8 mouse cellular contexts compared by ENCODE assay signal in the genomic region with DNA sequence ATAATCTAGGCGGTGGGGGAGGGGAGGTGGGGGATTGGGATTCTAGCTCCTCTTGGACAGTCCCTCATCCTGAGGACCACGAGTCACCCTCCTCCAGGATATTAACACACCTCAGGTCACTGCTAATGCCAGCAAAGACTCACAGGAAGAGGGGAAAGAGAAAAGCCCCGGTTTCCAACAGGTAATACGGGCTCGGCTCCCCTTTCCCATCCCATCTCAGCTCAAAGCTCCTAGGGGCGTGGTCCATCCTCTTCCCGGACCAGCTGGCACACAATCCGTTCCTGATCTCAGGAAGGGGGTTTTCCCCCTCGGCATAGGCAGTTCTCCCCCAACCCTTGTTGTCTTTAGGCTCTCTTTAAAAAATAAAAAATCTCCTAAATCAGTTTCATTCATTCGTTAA. TPM values are rescaled to one million over a fixed set of nuclear protein-coding genes. Genes with fewer than 3 reads are reported as not detected.
DNase-seq lines count a peak whose midpoint lies in the region; ATAC-seq and TF ChIP-seq lines count a peak whose summit lies in the region.

No protein-coding gene starts in this region.

- no peaks in the 10 kb centered on the region for H3K9me3 ChIP-seq in hindbrain, embryonic 15.5 days

- peaks cover 27% of the 10 kb centered on the region for H3K4me1 ChIP-seq in hindbrain, embryonic 15.5 days (replicated peaks)

- peak overlapping the region; percentile 87 for H3K9ac ChIP-seq in hindbrain, embryonic 15.5 days

- ATAC-seq in hindbrain, embryonic 15.5 days (ENCODE audit: low FRiP score, low read depth) = peak; percentile 23; the same call in 1 of the 2 replicates

- no peaks in the 10 kb centered on the region for H3K27me3 ChIP-seq in hindbrain, embryonic 15.5 days
- H3K27me3 ChIP-seq in myocyte (ENCODE audit: control insufficient read depth, insufficient read depth, insufficient read length) = no peaks in the 10 kb centered on the region

- no peak for TF ChIP-seq POLR2A in myocyte (IDR thresholded peaks at IDR 0.05; ENCODE audit: insufficient read length, low read depth)

- no peak overlapping the region for H3ac ChIP-seq in myocyte (ENCODE audit: control insufficient read depth, insufficient read length)

- no peaks in the 10 kb centered on the region for H3K79me2 ChIP-seq in myocyte (ENCODE audit: control insufficient read depth, insufficient read depth)

- H3K4me3 ChIP-seq in layer of hippocampus, adult 2 months = peak overlapping the region; percentile 60
- H3K4me3 ChIP-seq in hindbrain, embryonic 15.5 days = peak overlapping the region; percentile 82
- H3K4me3 ChIP-seq in myocyte = peak overlapping the region; percentile 15

- H3K4me2 ChIP-seq in hindbrain, embryonic 15.5 days = peak overlapping the region; percentile 51
- H3K4me2 ChIP-seq in myocyte (ENCODE audit: low read depth) = peak overlapping the region; percentile 76

- WGBS in hindbrain, embryonic 15.5 days = 0% methylated on average over 10 of the region's 10 CpGs

- H3K36me3 ChIP-seq in hindbrain, embryonic 15.5 days = no peaks in the 10 kb centered on the region
- H3K36me3 ChIP-seq in myocyte (ENCODE audit: control insufficient read depth, insufficient read depth) = no peaks in the 10 kb centered on the region

- no peak for TF ChIP-seq CTCF in layer of hippocampus, adult 2 months (conservative IDR thresholded peaks at IDR 0.05)

- no peak for DNase-seq in layer of hippocampus, adult 2 months (ENCODE audit: low spot score in 2 of 2)
- no peak for DNase-seq in layer of hippocampus, adult 11-12 months (ENCODE audit: low spot score)
- DNase-seq in cerebellum, postnatal 10 days = peak; percentile 71 to 73
- DNase-seq in urinary bladder, postnatal 4 days (ENCODE audit: low spot score in 2 of 2) = no peak
- no peak for DNase-seq in ovary, postnatal 36 days (ENCODE audit: low spot score)
- DNase-seq in spleen, postnatal 4 days (ENCODE audit: low spot score in 2 of 2) = no peak

- peak overlapping the region; percentile 73 for H3K27ac ChIP-seq in layer of hippocampus, adult 2 months
- peak overlapping the region; percentile 90 for H3K27ac ChIP-seq in hindbrain, embryonic 15.5 days (replicated peaks)

TF ChIP-seq in myocyte, 11 proteins besides CTCF, POLR2A, EP300 and RAD21:
- no peak for TF ChIP-seq TCF12 (IDR thresholded peaks at IDR 0.05; ENCODE audit: insufficient read depth, poor library complexity, severe bottlenecking)
- no peak for TF ChIP-seq MYOG (IDR thresholded peaks at IDR 0.05; ENCODE audit: control insufficient read depth in 1 of 3, insufficient read depth in 1 of 3, insufficient read length in 2 of 3, low read depth in 2 of 3)
- no peak for TF ChIP-seq USF1 (IDR thresholded peaks at IDR 0.05; ENCODE audit: low read depth)
- no peak for TF ChIP-seq SRF (IDR thresholded peaks at IDR 0.05; ENCODE audit: control insufficient read depth, insufficient read length, low read depth)
- TF ChIP-seq TCF3 (IDR thresholded peaks at IDR 0.05; ENCODE audit: insufficient read length, low read depth) = no peak
- TF ChIP-seq POLR2AphosphoS2 (IDR thresholded peaks at IDR 0.05; ENCODE audit: insufficient read length, low read depth) = no peak
- TF ChIP-seq MAX (IDR thresholded peaks at IDR 0.05; ENCODE audit: low read depth) = no peak
- no peak for TF ChIP-seq REST (IDR thresholded peaks at IDR 0.05; ENCODE audit: insufficient read depth, insufficient read length)
- no peak for TF ChIP-seq CEBPB (IDR thresholded peaks at IDR 0.05; ENCODE audit: insufficient read depth, poor library complexity, severe bottlenecking)
- no peak for TF ChIP-seq MYOD1 (IDR thresholded peaks at IDR 0.05; ENCODE audit: control insufficient read depth in 1 of 3, insufficient read length in 2 of 3, low read depth in 2 of 3)
- TF ChIP-seq E2F4 (IDR thresholded peaks at IDR 0.05; ENCODE audit: insufficient read depth) = no peak
TF ChIP-seq in myocyte: peak in this region for 0.

RNA-seq across cellular contexts. Expression of a gene that starts 0.9 kb away (rescaled TPM):
- total RNA-seq in layer of hippocampus, adult 2 months (2021) = 100 to 1,000 TPM; 198 to 210 TPM
- 1,448 and 1,507 TPM in 2 replicates for polyA plus RNA-seq in hindbrain, embryonic 15.5 days (2015; fragmentation: Nextera tagmentation; extraction: Ambion mirVana)
- 1.6 TPM for polyA plus RNA-seq in myocyte (2012; fragmentation: generic; extraction: Trizol)

Comparison
In these comparisons a context has a peak if more than half of its experiments do, and no peak if none do; other contexts are left out.
1. DNase-seq: peak in cerebellum, postnatal 10 days (2 of 2); none in layer of hippocampus, adult 2 months (0 of 2), layer of hippocampus, adult 11-12 months (single experiment), urinary bladder, postnatal 4 days (0 of 2), ovary, postnatal 36 days (single experiment) and spleen, postnatal 4 days (0 of 2).
2. H3K4me3 ChIP-seq: peak in every context shown above with its lines; median percentile 82 in hindbrain, embryonic 15.5 days; 60 in layer of hippocampus, adult 2 months; 15 in myocyte.
3. RNA of a gene that starts 0.9 kb away (polyA plus RNA-seq): 1,448 to 1,507 TPM in hindbrain, embryonic 15.5 days; 1.6 TPM in myocyte (single experiment); every median in the first group is over 100 times any median in the second.